Mouse (Mus musculus) myocyte (in vitro differentiated cells): ENCODE data around the gene Hnrnpa1. TPM values are rescaled to one million over a fixed set of nuclear protein-coding genes. Genes with fewer than 3 reads are reported as not detected.
A peak's percentile ranks its signal among the peaks of the same experiment; 100 is the strongest.
"Not testable (repeated sequence)": the region's sequence is repeated elsewhere in the genome, so short reads cannot be mapped to it uniquely, and the experiment has no call there.

Experiments
- H3K27me3 ChIP-seq: one replicate; pipeline ENCODE4 v1.6.1; 2011; ENCODE audit not compliant: control insufficient read depth, insufficient read depth, insufficient read length
- H3K36me3 ChIP-seq: one replicate; pipeline ENCODE4 v1.6.1; 2011; ENCODE audit not compliant: control insufficient read depth, insufficient read depth
- H3K4me2 ChIP-seq: one replicate; pipeline ENCODE4 v1.6.1; 2011; ENCODE audit warnings: low read depth, control low read depth
- H3K4me3 ChIP-seq: one replicate; pipeline ENCODE4 v1.5.1; 2011; ENCODE audit warnings: mild to moderate bottlenecking, control low read depth, moderate library complexity
- H3K79me2 ChIP-seq: one replicate; pipeline ENCODE4 v1.6.1; 2011; ENCODE audit not compliant: control insufficient read depth, insufficient read depth
- H3ac ChIP-seq: one replicate; pipeline ENCODE4 v1.6.1; 2011; ENCODE audit not compliant: control insufficient read depth, insufficient read length
- CEBPB ChIP-seq: IDR thresholded peaks from 2 replicates; pipeline ENCODE4 v1.6.1; 2011; ENCODE audit warnings: mild to moderate bottlenecking, moderate library complexity; ENCODE audit not compliant: poor library complexity, insufficient read depth, severe bottlenecking
- E2F4 ChIP-seq: IDR thresholded peaks from one replicate; pipeline ENCODE4 v1.6.1; 2011; ENCODE audit warnings: mild to moderate bottlenecking, control low read depth, moderate library complexity; ENCODE audit not compliant: insufficient read depth
- MAX ChIP-seq: IDR thresholded peaks from one replicate; pipeline ENCODE4 v1.6.1; 2011; ENCODE audit warnings: low read depth, mild to moderate bottlenecking, control low read depth
- MYOD1 ChIP-seq, 3 experiments: IDR thresholded peaks; one replicate each; pipeline ENCODE4 v1.6.1; 2011; ENCODE audit warnings: control low read depth in 2 of 3, low read depth in 2 of 3, mild to moderate bottlenecking in 2 of 3, moderate library complexity in 1 of 3; ENCODE audit not compliant: insufficient read length in 2 of 3, control insufficient read depth in 1 of 3
- MYOG ChIP-seq, 3 experiments: IDR thresholded peaks; one replicate each; pipeline ENCODE4 v1.6.1; 2011; ENCODE audit warnings: control low read depth in 2 of 3, low read depth in 2 of 3, mild to moderate bottlenecking in 2 of 3; ENCODE audit not compliant: insufficient read length in 2 of 3, control insufficient read depth in 1 of 3, insufficient read depth in 1 of 3
- POLR2A ChIP-seq: IDR thresholded peaks from one replicate; pipeline ENCODE4 v1.6.1; 2011; ENCODE audit warnings: low read depth, mild to moderate bottlenecking, control low read depth, moderate library complexity; ENCODE audit not compliant: insufficient read length
- POLR2AphosphoS2 ChIP-seq: IDR thresholded peaks from one replicate; pipeline ENCODE4 v1.6.1; 2011; ENCODE audit warnings: low read depth, control low read depth; ENCODE audit not compliant: insufficient read length
- REST ChIP-seq: IDR thresholded peaks from one replicate; pipeline ENCODE4 v1.6.1; 2011; ENCODE audit warnings: mild to moderate bottlenecking, control low read depth, moderate library complexity; ENCODE audit not compliant: insufficient read depth, insufficient read length
- SRF ChIP-seq: IDR thresholded peaks from one replicate; pipeline ENCODE4 v1.6.1; 2011; ENCODE audit warnings: low read depth; ENCODE audit not compliant: control insufficient read depth, insufficient read length
- TCF12 ChIP-seq: IDR thresholded peaks from one replicate; pipeline ENCODE4 v1.6.1; 2011; ENCODE audit warnings: mild to moderate bottlenecking, control low read depth; ENCODE audit not compliant: poor library complexity, insufficient read depth, severe bottlenecking
- TCF3 ChIP-seq: IDR thresholded peaks from one replicate; pipeline ENCODE4 v1.6.1; 2011; ENCODE audit warnings: low read depth, control low read depth; ENCODE audit not compliant: insufficient read length
- USF1 ChIP-seq: IDR thresholded peaks from one replicate; pipeline ENCODE4 v1.6.1; 2011; ENCODE audit warnings: low read depth, mild to moderate bottlenecking, control low read depth, moderate library complexity
- polyA plus RNA-seq: library from polyadenylated mRNA; unstranded; fragments of >200 nt; fragmentation: generic; extraction: Trizol; gene quantifications from one replicate; pipeline ENCODE4 v1.2.1, GENCODE M21; 2012; ENCODE audit warnings: missing spikeins

Hnrnpa1 gene
- polyA plus RNA-seq, 1 experiment: 285 TPM

DNA sequence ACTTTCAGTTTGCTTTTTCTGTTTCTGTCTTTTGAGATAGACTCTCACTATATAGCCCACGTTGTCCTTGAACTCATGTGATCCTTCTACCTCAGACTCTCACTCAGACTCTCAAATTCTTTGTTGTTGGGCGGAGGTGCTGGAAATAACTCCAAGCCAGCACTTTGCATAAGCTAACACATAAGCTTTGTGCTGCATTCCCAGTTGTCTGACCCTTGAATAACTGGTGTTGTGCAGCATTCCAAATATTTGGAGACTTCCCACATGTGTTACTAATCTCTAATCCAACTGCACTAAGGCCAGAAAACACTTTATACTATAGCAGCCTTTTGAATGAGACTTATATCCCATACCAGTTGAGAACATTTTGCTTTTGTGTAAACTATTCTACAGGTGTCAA, 11.3 kb upstream of the Hnrnpa1 start:
- TF ChIP-seq MYOG (IDR thresholded peaks at IDR 0.05; ENCODE audit: control insufficient read depth in 1 of 3, insufficient read depth in 1 of 3, insufficient read length in 2 of 3, low read depth in 2 of 3): peak in 2 of 3 experiments; percentile 54 to 79
- TF ChIP-seq TCF12: peak; percentile 65
- TF ChIP-seq E2F4: no peak
- no peak for TF ChIP-seq SRF
- peak in 1 of 3 experiments; percentile 50 for TF ChIP-seq MYOD1 (IDR thresholded peaks at IDR 0.05; ENCODE audit: control insufficient read depth in 1 of 3, insufficient read length in 2 of 3, low read depth in 2 of 3)
- TF ChIP-seq USF1: no peak
- TF ChIP-seq POLR2A: no peak
- no peak for TF ChIP-seq REST
- TF ChIP-seq MAX: no peak
- TF ChIP-seq POLR2AphosphoS2: no peak
- no peak for TF ChIP-seq CEBPB
- peak; percentile 40 for TF ChIP-seq TCF3
- Histone ChIP-seq H3K36me3 (no peaks in the 10 kb centered on the region), H3K4me2 (peak overlapping the region; percentile 44), H3K4me3 (no peak overlapping the region), H3K27me3 (no peaks in the 10 kb centered on the region), H3K79me2 (peaks cover 100% of the 10 kb centered on the region), H3ac (no peak overlapping the region)

DNA sequence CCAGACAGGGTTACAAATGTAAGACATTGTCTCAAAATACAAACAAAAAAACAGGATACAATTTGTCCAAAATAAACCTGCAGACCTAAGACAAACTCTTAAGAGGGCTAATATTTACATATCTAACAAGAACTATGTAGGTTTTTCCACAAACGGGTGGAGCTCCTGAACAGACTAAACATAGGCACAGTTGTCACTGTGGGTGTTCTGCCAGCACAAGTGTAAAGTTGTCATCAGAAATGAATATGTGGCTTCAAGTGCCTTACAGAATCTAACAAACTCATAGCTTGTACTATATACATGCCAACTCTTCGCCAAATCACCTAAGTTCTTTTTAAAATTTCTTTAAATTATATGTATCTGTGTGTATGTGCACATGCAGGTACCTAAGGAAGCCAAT, 7.1 kb upstream of the Hnrnpa1 start:
- H3K4me3 ChIP-seq: no peak overlapping the region
- no peak overlapping the region for H3ac ChIP-seq
- H3K79me2 ChIP-seq: peaks cover 100% of the 10 kb centered on the region
- H3K27me3 ChIP-seq: no peaks in the 10 kb centered on the region
- H3K4me2 ChIP-seq: peak overlapping the region; percentile 27
- TF ChIP-seq MYOD1 (IDR thresholded peaks at IDR 0.05; ENCODE audit: control insufficient read depth in 1 of 3, insufficient read length in 2 of 3, low read depth in 2 of 3) (peak in 1 of 3 experiments; percentile 32), TCF3 (no peak), SRF (no peak), TCF12 (peak; percentile 26), POLR2A (no peak), USF1 (no peak), POLR2AphosphoS2 (no peak), E2F4 (no peak), MYOG (IDR thresholded peaks at IDR 0.05; ENCODE audit: control insufficient read depth in 1 of 3, insufficient read depth in 1 of 3, insufficient read length in 2 of 3, low read depth in 2 of 3) (peak in 1 of 3 experiments; percentile 21), CEBPB (no peak), MAX (no peak), REST (no peak)
- H3K36me3 ChIP-seq: peaks cover 15% of the 10 kb centered on the region

DNA sequence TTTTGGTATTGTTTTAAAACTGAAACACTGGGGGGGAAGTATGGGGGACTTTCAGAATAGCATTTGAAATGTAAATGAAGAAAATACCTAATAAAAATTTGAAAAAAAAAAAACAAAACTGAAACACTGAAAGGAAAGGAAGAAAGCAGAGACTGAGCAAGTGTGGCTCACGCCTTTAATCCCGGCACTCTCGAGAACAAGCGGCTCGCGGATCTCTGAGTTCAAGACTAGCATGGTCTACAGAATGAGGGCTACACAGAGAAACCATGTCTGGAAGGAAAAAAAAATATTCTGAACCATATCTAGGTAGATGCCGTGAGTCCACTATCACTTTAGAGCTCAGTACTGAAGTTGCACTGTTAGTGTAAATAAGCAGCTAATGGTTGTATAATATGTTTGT, 2.9 kb upstream of the Hnrnpa1 start:
- H3K36me3 ChIP-seq: peaks cover 30% of the 10 kb centered on the region
- no peak overlapping the region for H3K4me3 ChIP-seq
- H3K27me3 ChIP-seq: no peaks in the 10 kb centered on the region
- peaks cover 87% of the 10 kb centered on the region for H3K79me2 ChIP-seq
- H3K4me2 ChIP-seq: peak overlapping the region; percentile 28
- H3ac ChIP-seq: no peak overlapping the region
- TF ChIP-seq POLR2AphosphoS2 (no peak), MYOD1 (IDR thresholded peaks at IDR 0.05; ENCODE audit: control insufficient read depth in 1 of 3, insufficient read length in 2 of 3, low read depth in 2 of 3) (no peak), MYOG (IDR thresholded peaks at IDR 0.05; ENCODE audit: control insufficient read depth in 1 of 3, insufficient read depth in 1 of 3, insufficient read length in 2 of 3, low read depth in 2 of 3) (no peak), CEBPB (no peak), SRF (no peak), TCF12 (no peak), POLR2A (no peak), E2F4 (no peak), MAX (no peak), USF1 (no peak), REST (no peak), TCF3 (no peak)

DNA sequence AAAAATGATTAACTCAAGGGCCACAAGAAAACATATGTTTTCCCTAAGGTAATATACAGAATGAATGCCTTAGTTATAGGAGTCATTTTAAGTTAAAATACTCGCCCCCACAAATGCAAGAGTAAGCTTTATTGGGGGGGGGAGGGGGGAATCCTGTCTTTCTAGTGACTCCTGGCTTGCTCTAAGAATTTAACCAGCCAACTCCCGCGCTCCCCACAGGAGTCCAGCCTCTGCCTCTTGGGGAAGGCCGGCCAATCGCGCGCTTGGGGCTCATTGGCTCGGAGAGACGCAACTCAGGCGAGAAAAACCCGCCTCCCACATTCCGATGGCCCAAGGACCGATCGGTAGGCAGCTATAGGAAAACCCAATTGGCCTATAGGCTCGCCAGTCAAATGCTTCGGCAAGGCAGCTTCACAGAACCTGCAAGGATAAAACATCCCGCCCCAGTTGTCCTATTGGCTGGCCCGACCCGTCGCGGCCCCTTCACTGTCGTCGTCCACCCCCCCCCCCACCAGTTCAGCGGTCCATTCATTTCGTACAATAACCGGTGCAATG, 1.0 kb upstream of the Hnrnpa1 start:
- Histone ChIP-seq H3K4me2 (peak overlapping the region; percentile 70), H3K36me3 (peaks cover 49% of the 10 kb centered on the region), H3K79me2 (peaks cover 87% of the 10 kb centered on the region), H3K4me3 (peak overlapping the region; percentile 95), H3ac (peak overlapping the region; percentile 30), H3K27me3 (no peaks in the 10 kb centered on the region)
- TF ChIP-seq MYOD1 (IDR thresholded peaks at IDR 0.05; ENCODE audit: control insufficient read depth in 1 of 3, insufficient read length in 2 of 3, low read depth in 2 of 3) (no peak), E2F4 (peak; percentile 89)

DNA sequence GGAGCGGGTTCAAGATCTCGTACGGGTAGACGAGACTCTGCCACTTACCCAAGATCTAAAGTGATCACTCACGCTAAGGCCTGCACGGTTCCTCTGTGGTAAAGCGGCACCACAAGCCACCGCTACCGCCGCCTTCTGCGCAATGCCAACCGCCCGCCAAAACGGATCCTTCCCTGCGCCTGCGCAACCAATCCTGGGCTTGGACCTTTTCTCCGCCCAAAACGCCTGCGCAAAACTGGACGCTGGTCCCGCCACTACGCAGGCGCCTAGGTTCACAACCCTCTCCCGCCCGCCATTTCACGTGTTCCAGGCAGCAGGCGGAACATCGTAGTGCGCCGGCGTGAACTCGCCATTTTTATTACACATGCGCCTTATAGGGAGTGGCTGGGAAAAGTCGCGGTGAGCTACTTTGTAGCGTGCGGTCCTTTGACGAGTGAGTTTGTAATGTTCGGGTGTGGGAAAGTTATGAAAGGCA, 510 bp upstream of the Hnrnpa1 start, which contains the start of gene Cbx5:
Gene Cbx5 (minus strand): TSS at position 132 of the 475 bp plus-strand sequence.
- Histone ChIP-seq H3ac (peak within 1 kb of the TSS; percentile 30), H3K27me3 (no peaks in the 10 kb centered on the region), H3K36me3 (peaks cover 45% of the 10 kb centered on the region), H3K4me3 (peak within 1 kb of the TSS; percentile 95), H3K79me2 (peaks cover 84% of the 10 kb centered on the region), H3K4me2 (peak within 1 kb of the TSS; percentile 89)
- TF ChIP-seq MAX (peak; percentile 66), CEBPB (no peak), REST (peak; percentile 11), TCF12 (no peak), E2F4 (peak; percentile 58), POLR2AphosphoS2 (peak; percentile 89), SRF (peak; percentile 82), POLR2A (peak; percentile 88), USF1 (peak; percentile 49), TCF3 (no peak), MYOD1 (IDR thresholded peaks at IDR 0.05; ENCODE audit: control insufficient read depth in 1 of 3, insufficient read length in 2 of 3, low read depth in 2 of 3) (no peak), MYOG (IDR thresholded peaks at IDR 0.05; ENCODE audit: control insufficient read depth in 1 of 3, insufficient read depth in 1 of 3, insufficient read length in 2 of 3, low read depth in 2 of 3) (no peak)

DNA sequence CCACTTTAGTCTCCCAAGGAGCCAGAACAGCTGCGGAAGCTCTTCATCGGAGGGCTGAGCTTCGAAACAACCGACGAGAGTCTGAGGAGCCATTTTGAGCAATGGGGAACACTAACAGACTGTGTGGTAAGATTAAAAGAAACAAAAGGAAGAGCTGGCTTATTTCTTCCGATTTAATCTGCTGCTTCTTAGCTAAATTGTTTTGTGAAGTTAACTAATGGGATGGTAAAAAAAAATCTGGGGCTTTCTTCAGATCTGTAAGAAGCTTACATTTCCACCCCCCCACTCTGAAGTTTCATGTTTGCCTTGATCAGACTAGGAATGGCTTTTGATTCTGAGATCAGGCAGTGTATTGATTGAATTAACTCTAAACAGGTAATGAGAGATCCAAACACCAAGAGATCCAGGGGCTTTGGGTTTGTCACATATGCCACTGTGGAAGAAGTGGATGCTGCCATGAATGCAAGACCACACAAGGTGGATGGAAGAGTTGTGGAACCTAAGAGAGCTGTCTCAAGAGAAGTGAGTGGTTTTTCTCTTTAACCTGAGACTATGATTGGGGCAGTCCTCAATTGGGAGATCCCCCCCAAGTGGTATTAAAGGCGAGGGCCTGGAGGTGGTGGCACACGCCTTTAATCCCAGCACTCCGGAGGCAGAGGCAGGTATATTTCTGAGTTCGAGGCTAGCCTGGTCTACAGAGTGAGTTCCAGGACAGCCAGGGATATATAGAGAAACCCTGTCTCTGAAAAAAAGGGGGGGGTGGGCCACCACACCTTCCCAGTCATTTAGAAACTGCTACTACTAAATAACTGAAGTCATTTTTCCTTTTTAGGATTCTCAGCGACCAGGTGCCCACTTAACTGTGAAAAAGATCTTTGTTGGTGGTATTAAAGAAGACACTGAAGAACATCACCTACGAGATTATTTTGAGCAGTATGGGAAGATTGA, 1.1 kb downstream of the Hnrnpa1 start:
- Histone ChIP-seq H3K36me3 (peaks cover 51% of the 10 kb centered on the region), H3K79me2 (peaks cover 75% of the 10 kb centered on the region), H3ac (peak overlapping the region; percentile 30), H3K4me3 (peak overlapping the region; percentile 95), H3K4me2 (peak overlapping the region; percentile 89)
- H3K27me3 ChIP-seq: not testable (repeated sequence)
